Mouse (Mus musculus): ENCODE measurements around the gene Gtf3a.

The Gtf3a gene

GRCm38 (mm10) chr5:146983216-146983615 lies 34.8 kb downstream of the Gtf3a start:
- peak; percentile 34 to 64 for DNase-seq

DNA sequence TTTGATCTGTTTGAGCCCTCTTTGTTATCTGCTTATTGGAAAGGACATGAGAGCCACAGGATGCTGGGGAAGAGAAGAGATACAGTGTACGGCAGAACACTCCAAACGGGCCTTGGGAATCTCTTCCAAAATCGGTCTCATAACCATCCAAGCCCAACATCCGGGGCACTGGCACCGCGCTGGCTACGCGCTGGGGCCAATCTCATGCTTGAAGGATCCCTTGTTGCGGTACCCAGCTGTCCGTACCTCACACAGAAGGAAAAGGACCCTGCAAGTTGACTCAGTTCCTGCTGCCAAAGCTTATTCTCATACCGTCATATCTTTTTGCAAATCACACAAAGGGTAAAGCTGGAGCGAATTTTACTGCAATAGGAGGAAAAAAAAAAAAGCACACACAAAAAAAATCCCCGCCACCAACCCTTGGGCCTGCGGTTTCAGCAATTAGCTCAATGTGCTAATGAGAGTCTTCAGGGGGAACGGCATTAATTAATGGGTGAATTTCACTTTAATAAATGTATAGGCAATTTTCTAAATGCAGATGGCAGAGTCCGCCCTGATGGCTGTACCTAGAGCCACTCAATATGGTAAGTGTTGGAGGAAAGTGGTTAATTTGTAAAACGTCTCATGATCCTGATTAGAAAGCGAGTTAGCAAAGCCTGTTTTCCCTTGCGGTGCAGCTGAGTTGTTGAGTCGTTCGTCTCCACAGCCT lies 37.4 kb downstream of the Gtf3a start:
- DNase-seq = no peak

GRCm38 (mm10) chr5:146987588-146987987 lies 39.1 kb downstream of the Gtf3a start:
- no peak for DNase-seq

DNA sequence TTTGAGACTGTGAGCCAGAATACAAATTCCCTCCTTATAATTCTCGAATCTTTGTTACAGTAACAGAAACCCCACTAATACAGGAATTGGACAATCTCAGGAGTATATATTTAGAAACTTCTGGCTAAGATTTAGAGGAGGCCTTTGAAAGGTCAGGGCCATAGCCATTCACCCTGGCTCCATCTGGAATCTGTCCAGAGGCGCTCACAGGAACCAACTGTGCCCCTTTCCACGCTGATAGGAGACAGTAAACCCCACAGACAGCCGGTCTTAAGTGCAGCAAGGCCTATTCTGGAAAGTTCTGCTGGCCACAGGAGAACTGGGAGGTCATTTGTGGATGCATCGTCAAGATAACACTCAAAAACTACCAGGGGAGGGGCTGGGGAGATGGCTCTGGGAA lies 40.6 kb downstream of the Gtf3a start:
- DNase-seq = no peak

GRCm38 (mm10) chr5:146993509-146993908 lies 45.1 kb downstream of the Gtf3a start:
- DNase-seq = peak in 1 of 2 experiments; percentile 47

GRCm38 (mm10) chr5:146994973-146995372 lies 46.5 kb downstream of the Gtf3a start:
- no peak for DNase-seq

- no peak for DNase-seq
Observed at GRCm38 (mm10) chr5:146996812-146997211, 48.4 kb downstream of the Gtf3a start.

GRCm38 (mm10) chr5:146998802-146999201 lies 50.3 kb downstream of the Gtf3a start:
- no peak for DNase-seq

- no peak for DNase-seq
Observed at GRCm38 (mm10) chr5:147001312-147001711, 52.9 kb downstream of the Gtf3a start.

DNA sequence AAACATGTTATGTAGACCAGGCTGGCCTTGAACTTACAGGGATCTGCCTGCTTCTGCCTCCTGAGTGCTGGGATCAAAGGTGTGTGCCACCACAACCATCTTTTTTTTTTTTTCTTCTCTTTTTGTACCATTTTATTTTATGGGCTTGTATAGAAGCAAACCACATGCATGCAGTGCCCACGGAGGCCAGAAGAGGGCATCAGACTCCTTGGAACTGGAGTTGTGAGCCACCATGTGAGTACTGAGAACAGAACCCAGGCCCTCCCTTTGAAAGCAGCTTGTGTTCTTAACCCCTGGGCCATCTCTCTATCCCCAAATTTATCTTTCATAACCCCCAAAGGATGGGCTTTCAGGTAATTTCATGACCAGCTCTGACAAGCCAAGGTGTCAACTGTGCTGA lies 54.8 kb downstream of the Gtf3a start:
- DNase-seq = no peak

Data from kidney, adult 8-10 months (tissue).